Mouse (Mus musculus): ENCODE results near the gene Flt1.

The Flt1 gene

DNA sequence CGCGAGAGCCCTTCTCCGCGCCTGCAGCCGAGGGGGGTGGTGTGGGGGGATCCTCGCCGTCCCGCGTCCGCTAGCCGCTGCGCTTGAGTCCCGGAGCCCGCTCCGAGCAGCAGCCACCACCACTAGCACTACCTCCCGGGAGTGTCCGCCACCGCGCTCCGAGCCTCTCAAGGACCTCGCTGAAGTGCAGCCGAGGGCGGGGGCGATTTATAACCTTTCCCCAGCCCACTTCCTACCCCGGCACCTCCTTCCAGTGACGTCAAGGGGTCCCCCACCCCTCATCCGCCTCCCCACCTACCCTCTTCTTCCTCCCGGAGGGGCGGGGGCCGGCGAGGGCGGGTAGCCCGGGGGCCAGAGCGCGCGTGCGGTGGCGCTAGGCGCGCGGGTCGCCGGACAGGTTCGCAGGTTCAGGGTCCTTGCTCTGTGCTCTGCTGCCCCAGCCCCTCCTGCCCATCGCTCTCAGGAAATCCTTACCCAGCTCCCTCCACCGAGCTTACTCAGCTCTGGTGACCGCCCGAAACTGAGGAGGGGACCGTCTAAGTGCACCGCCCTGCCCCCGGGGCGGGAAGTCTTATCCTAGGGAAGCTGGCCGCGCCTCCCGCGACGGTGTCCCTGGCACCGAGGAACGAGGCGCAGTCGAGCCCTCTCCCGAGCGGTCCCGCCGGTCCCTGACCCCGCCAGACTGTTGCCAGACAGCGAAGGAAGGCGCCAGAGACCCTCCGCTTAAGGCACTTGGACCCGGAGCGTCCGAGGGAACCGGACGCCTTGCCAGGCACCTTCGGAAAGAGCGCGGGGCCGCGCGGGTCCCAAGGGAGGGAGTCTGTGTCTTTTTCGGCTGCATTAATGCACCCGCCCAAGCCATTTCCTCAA is at the start of gene Flt1:
TSS of gene Flt1 (minus strand) at position 181 of the 870 bp plus-strand sequence.
- peak; percentile 84 to 91 for DNase-seq

DNA sequence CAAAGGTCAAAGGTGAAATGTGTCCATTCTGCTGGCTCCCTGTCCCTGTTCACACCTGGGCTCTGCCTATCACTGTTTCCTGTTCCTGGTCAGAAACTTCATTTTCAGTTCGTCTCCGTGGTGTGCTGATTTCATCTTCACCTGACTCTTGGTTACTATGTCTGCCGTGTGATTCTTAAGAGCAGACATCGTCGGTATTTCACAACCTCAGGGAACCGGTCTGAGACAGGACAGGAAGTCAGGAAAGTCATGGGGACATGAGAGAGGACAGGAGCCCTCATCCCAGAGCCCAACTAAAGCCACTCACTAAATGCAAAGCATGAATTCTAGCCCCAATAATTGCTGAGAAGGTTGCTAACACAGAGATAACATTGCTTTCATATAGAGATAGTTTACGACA is 49.4 kb upstream of the Flt1 start:
- no peak for DNase-seq

DNA sequence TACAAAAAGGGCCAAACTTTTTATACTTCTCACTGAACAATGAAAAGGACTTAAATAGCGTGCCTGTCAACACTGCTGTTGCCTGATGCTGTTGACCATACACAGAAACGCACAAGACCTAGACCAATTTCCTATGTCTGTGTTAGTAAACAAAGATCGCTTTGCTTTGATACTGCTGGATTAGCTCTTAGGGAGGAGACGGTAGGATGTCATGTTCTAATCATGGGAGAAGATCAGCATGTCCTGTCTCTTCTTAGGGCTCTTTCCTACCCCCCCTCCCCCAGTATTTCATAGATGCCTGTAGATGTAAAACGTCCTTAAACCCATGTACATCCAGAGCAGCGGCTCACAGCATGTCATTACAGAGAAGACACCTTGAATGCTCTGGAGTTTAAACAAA is 44.1 kb upstream of the Flt1 start:
- DNase-seq = no peak

- DNase-seq = no peak
Observed at GRCm38 (mm10) chr5:147764061-147764460, 38.2 kb upstream of the Flt1 start.

DNA sequence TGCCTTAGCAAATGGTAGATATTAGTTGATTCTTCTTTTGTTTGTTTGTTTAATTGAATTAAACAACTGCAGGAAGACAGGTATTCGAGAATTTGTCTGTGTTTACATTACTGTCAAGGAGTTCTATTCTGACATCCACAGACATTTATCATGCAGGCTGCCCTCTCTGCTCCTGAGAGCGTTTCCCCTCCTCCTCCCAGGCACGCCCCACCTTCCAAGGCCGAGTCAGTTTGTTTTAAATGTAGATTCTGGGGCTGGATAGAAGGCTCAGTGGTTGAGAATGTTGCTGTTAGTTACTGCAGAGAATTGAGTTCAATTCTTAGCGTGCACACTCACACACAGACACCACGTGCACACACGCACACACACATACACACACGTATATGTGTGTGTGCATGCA is 36.2 kb upstream of the Flt1 start:
- DNase-seq = no peak

- DNase-seq = no peak
Observed at GRCm38 (mm10) chr5:147761275-147761674, 35.5 kb upstream of the Flt1 start.

DNA sequence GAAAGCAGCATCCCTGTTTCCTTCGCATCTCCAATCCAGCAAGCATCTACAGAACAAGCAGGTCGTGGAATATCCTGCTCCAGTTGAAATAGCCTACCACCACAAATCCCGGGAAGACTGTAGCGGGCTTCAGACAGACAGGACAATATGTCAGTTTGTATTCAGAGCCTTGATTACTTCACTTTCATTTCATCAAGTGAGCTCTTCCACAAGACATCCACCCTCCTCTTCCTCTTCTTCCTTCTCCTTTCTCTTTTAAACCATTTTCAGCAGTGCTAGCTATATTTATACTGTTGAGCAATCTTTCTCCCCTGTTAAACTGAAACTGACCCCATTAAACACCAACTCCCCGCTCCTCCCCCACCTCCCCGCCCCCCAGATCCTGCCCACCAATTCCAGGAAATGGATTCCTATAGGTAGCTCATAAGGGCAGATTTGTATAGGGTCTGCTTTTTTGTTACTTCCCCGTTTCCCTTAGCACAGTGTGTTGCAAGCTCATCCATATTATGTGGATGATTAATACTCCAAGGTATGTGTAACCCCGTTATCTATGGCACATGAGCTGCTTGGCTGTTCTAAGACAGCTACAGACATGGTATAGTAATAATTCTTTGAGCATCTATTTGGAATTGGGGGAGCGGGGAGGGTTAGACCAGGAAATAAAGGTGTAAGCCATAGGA is 33.0 kb upstream of the Flt1 start:
- no peak for DNase-seq

- peak; percentile 63 to 75 for DNase-seq
Observed at GRCm38 (mm10) chr5:147757832-147758587, 32.2 kb upstream of the Flt1 start.

- DNase-seq = peak; percentile 61 to 88
Observed at GRCm38 (mm10) chr5:147752914-147753341, 27.1 kb upstream of the Flt1 start.

DNA sequence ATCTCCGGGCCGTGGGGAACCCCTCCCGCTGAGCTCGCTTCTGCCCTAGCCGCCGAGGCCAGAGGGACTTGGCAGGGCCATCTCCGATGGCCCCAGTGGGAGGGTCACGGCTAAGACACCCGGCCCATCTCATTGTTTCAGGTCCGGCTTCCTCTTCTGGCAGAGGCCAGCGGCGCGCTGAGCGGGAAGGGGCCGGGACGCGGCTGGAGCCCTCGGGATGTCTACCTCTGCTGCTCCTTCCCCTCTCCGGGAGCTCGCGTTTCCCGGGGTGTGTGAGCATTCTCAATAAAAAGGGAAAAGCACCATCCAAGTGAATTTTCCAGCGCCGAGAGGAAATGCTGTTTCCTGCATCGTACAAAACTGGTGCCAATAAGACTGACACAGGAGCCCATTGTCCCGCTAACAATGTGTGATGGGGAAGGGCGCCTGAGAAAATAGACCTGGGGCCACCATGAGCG is 25.9 kb upstream of the Flt1 start:
- DNase-seq = peak; percentile 70 to 92

GRCm38 (mm10) chr5:147749972-147750371 is 24.2 kb upstream of the Flt1 start:
- no peak for DNase-seq

GRCm38 (mm10) chr5:147748081-147748581 is 22.3 kb upstream of the Flt1 start:
- DNase-seq = peak; percentile 66 to 81

GRCm38 (mm10) chr5:147744900-147745653 is 19.3 kb upstream of the Flt1 start:
- no peak for DNase-seq

GRCm38 (mm10) chr5:147742468-147743111 is 16.8 kb upstream of the Flt1 start:
- no peak for DNase-seq

DNA sequence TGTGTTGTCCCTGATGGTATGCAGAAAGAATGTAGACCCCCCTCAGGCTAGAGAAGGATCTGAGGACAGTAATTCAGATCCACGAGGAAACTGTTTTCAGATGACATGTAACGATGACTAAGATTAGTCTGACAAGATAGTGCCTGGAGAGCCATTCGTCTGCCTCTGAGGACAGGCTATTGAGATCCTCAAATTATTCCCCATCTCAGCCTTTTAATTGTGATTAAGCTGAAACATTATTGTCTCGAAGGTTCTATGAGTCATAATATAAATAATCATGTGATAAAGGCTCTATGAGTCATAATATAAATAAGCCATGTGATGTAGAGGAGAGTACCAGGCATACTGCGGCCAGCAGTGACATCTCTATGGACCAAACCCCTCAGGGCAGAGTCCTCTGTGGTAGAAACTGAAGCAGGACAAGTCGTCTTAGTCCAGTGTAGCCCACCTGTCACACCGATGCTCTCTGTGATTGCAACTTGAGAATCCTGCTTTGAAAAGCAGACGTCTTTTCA is 11.0 kb upstream of the Flt1 start:
- DNase-seq = no peak

DNA sequence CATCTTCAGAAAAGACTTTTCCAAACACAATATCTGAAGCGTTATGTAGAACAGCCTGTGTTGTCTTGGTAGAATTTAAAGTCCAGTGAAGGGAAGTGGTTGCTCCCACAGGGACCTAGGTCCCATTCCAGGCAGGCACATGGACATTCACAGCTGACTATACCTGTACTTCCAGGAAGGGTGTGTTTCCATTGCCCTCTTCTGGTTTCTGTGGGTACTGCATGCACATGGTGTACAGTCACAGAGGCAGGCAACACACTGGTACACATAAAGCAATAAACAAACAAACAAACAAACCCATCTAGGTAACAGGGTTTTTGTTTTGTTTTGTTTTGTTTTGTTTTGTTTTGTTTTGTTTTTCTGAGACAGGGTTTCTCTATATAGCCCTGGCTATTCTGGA is 7.9 kb upstream of the Flt1 start:
- peak in 1 of 2 experiments; percentile 44 for DNase-seq

DNA sequence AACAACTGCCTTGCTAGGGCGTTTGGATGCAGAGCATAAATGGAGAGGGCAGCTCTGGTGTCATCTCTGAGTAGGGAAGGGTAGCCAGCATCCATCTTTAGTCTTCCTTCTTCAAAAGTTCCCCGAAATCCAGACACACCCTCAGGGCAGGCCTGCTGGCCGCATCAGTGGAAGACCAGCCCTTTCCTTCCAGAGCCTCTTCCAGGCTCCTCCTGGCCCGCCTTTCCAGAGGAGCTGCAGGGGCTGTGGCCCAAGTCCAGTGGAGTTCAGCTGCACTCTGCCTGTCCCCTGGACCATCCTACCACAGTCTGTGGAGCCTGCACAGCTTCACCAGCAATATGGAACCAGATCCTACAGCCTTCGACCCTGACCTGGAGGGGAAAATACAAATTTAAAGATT is 7.1 kb upstream of the Flt1 start:
- peak; percentile 30 to 72 for DNase-seq

GRCm38 (mm10) chr5:147727481-147727880 is 1.7 kb upstream of the Flt1 start:
- DNase-seq = no peak

GRCm38 (mm10) chr5:147726701-147727393 is 1.0 kb upstream of the Flt1 start:
- no peak for DNase-seq

GRCm38 (mm10) chr5:147724945-147725830 is 623 bp downstream of the Flt1 start:
- peak; percentile 63 to 76 for DNase-seq
